Mouse (Mus musculus) intestine, postnatal 0 days (tissue): ENCODE results near the gene Slc25a13. TPM values are rescaled to one million over a fixed set of nuclear protein-coding genes. Genes with fewer than 3 reads are reported as not detected.

Source experiments
- ATAC-seq: fragments of 200-750 bp; cut with Nextera tagmentation; 2 replicates; pipeline ENCODE4 v1.8.0; 2017; ENCODE audit warnings: mild to moderate bottlenecking, moderate TSS enrichment, moderate library complexity
- H3K27ac ChIP-seq: fragments of 300-500 bp; sonication (generic); 2 replicates; pipeline ENCODE4 v1.5.1; 2014; ENCODE audit warnings: mild to moderate bottlenecking, low read depth, low read length, moderate library complexity
- H3K27me3 ChIP-seq: fragments of 300-500 bp; sonication (generic); replicated peaks from 2 replicates; pipeline ENCODE4 v1.6.1; 2014; ENCODE audit warnings: low read length, mixed read lengths; ENCODE audit not compliant: control insufficient read depth, insufficient read depth
- H3K36me3 ChIP-seq: fragments of 300-500 bp; sonication (generic); 2 replicates; pipeline ENCODE4 v1.6.1; 2014; ENCODE audit warnings: mild to moderate bottlenecking, moderate library complexity; ENCODE audit not compliant: control insufficient read depth, insufficient read depth
- H3K4me1 ChIP-seq: fragments of 300-500 bp; sonication (generic); replicated peaks from 2 replicates; pipeline ENCODE4 v1.6.1; 2014; ENCODE audit warnings: antibody characterized with exemption, low read length, mixed read lengths; ENCODE audit not compliant: control insufficient read depth, insufficient read depth
- H3K4me2 ChIP-seq: fragments of 300-500 bp; sonication (generic); replicated peaks from 2 replicates; pipeline ENCODE4 v1.6.1; 2014; ENCODE audit warnings: low read depth, mild to moderate bottlenecking, moderate library complexity
- H3K4me3 ChIP-seq: fragments of 300-500 bp; sonication (generic); 2 replicates; pipeline ENCODE4 v1.5.1; 2014; ENCODE audit warnings: low read depth, low read length
- H3K9ac ChIP-seq: fragments of 300-500 bp; sonication (generic); 2 replicates; pipeline ENCODE4 v1.6.1; 2014; ENCODE audit warnings: mild to moderate bottlenecking, low read depth, low read length
- H3K9me3 ChIP-seq: fragments of 300-500 bp; sonication (generic); 2 replicates; pipeline ENCODE4 v1.6.1; 2016; ENCODE audit warnings: mixed run types; ENCODE audit not compliant: control insufficient read depth
- CTCF ChIP-seq: sonication (generic); IDR thresholded peaks from 2 replicates; pipeline ENCODE4 v1.5.1; 2016; ENCODE audit warnings: low read depth, mild to moderate bottlenecking, control low read depth, antibody characterized with exemption, moderate library complexity
- WGBS: fragments of 180-500 bp; shearing (Covaris S2); extraction: QIAGEN DNeasy Blood & Tissue Kit; methylation state at CpG from one replicate; pipeline ENCODE4 v1.1.7; 2014; 5-methylcytosine and 5-hydroxymethylcytosine counted together
- polyA plus RNA-seq: library from polyadenylated mRNA; unstranded; fragments of >200 nt; fragmentation: Nextera tagmentation; extraction: Ambion mirVana; gene quantifications from 2 replicates; pipeline ENCODE4 v1.2.1, GENCODE M21; 2015

The Slc25a13 gene
- polyA plus RNA-seq, 1 experiment from 2014 or later, result 32.3 TPM

DNA sequence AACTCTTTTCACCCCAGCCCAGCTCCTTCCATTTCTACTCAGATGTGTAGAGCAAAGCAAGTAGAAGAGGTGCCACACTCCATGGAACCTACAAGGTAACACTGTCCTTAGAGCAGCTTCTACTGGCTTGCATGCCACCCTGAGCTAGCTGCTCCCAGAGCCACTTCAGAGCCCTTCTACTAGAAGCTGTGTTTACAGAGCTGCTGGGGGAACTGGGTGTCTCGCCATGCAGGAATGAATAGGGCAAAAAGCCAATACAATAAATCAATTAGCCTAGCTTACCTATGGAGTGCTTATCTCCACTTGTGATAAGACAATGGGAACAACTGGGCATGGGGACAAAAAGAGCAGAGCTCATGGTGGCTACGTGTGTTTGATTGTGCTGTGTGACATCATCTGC, 67.2 kb downstream of the Slc25a13 start:
- TF ChIP-seq CTCF, result no peak
- no peak overlapping the region for H3K4me3 ChIP-seq
- ATAC-seq, result peak; percentile 86
- H3K27ac ChIP-seq, result peak overlapping the region; percentile 60
- H3K9ac ChIP-seq, result no peak overlapping the region
- WGBS, result 25% methylated on average over 2 of the region's 2 CpGs
- H3K27me3 ChIP-seq, result no peaks in the 10 kb centered on the region
- H3K36me3 ChIP-seq, result no peaks in the 10 kb centered on the region
- no peaks in the 10 kb centered on the region for H3K9me3 ChIP-seq
- H3K4me1 ChIP-seq, result peaks cover 7% of the 10 kb centered on the region; the same call in 1 of the 2 replicates
- peak overlapping the region; percentile 3; the same call in 1 of the 2 replicates for H3K4me2 ChIP-seq

DNA sequence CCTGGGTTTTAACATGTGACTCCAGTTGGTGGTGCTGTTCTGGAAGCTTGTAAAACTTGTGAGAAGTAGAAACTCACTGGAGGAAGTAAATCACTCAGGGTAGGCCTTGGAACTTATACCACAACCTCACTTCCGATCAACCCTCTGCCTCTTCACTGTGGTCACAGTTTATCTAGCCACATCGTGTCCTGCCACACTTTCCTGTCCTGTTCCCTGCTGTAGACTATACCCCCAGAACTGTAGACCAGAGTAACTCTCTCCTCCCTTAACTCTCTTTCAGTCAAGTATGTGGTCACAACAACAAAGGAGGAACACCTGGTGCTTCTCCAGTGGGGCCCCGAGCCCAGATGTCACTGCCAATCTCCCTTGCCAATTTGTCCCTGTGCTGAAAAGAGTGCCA, 67.6 kb downstream of the Slc25a13 start:
- Histone ChIP-seq H3K27me3 (no peaks in the 10 kb centered on the region), H3K4me1 (peaks cover 7% of the 10 kb centered on the region; the same call in 1 of the 2 replicates), H3K4me3 (no peak overlapping the region), H3K27ac (peak overlapping the region; percentile 60), H3K4me2 (peak overlapping the region; percentile 3; the same call in 1 of the 2 replicates), H3K9ac (no peak overlapping the region), H3K36me3 (no peaks in the 10 kb centered on the region), H3K9me3 (no peaks in the 10 kb centered on the region)
- peak; percentile 37 for ATAC-seq
- peak; percentile 29; the same call in 1 of the 2 replicates for TF ChIP-seq CTCF
- 49% methylated on average over 3 of the region's 3 CpGs for WGBS

DNA sequence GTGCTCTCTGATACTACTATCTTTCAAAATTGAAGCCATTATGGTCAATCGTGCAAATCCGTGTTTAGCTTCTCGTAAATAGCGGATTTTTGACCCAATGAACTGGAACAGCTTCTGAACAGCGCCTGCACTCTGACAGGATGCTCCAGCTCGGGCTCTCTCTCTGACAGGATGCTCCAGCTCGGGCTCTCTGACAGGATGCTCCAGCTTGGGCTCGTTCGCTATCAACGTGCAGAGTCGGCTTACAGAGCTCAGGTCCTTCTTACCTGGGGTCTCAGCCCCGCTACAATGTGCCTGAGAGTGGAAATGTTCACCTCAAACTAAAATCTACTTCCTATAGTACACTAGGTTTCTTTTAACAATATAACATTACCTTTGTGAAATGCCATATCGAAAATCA, 71.6 kb downstream of the Slc25a13 start:
- WGBS, result 88% methylated on average over 13 of the region's 13 CpGs
- Histone ChIP-seq H3K4me3 (no peak overlapping the region), H3K4me2 (no peak overlapping the region), H3K4me1 (peaks cover 7% of the 10 kb centered on the region; the same call in 1 of the 2 replicates), H3K9ac (no peak overlapping the region), H3K27ac (no peak overlapping the region), H3K9me3 (no peaks in the 10 kb centered on the region), H3K27me3 (no peaks in the 10 kb centered on the region), H3K36me3 (no peaks in the 10 kb centered on the region)
- TF ChIP-seq CTCF, result no peak
- no peak for ATAC-seq

DNA sequence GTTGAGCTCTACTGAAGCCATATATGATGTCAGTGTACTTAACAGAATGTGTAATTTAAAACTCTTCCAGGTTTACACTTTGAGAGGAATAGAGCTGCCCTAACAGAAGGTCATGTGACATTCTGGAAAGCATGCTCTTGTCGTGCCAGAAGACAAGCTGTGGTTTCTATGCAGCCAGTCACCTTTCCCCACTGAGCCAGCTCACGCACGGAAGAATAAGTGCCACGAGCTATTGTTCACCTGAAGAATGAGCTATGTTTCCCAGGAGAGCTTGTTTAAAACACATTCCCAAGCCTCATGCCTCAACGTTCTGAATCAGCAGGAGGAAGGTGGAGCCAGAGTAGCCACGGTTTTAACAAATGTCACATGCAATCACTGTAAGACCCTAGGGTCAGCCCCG, 73.4 kb downstream of the Slc25a13 start:
- no peak overlapping the region for H3K27ac ChIP-seq
- no peak overlapping the region for H3K4me2 ChIP-seq
- ATAC-seq, result no peak
- H3K4me1 ChIP-seq, result no peaks in the 10 kb centered on the region
- 54% methylated on average over 7 of the region's 7 CpGs for WGBS
- H3K4me3 ChIP-seq, result no peak overlapping the region
- no peaks in the 10 kb centered on the region for H3K27me3 ChIP-seq
- no peak overlapping the region for H3K9ac ChIP-seq
- no peaks in the 10 kb centered on the region for H3K9me3 ChIP-seq
- no peak for TF ChIP-seq CTCF
- no peaks in the 10 kb centered on the region for H3K36me3 ChIP-seq

DNA sequence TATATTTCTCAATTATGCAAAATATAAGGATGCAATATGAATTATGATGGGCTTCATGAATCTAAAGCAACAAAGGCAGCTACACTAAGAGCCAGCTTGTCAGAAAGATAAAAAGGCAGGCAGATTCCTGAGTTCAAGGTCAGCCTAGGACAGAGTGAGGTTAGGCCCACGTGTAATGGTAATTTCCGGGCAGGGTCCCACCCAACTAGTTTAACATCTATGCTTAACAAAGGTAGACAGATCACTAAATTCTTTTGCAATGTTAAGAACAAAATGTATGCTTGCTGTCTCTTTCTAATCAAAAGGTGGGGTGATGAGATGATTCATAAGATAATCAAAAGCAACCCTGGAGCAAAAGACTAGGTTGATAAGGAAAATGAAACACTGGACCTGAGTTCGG, 76.6 kb downstream of the Slc25a13 start:
- 77% methylated on average over 3 of the region's 3 CpGs for WGBS
- Histone ChIP-seq H3K4me3 (no peak overlapping the region), H3K27me3 (no peaks in the 10 kb centered on the region), H3K9ac (no peak overlapping the region), H3K27ac (no peak overlapping the region), H3K36me3 (no peaks in the 10 kb centered on the region), H3K9me3 (no peaks in the 10 kb centered on the region), H3K4me2 (no peak overlapping the region), H3K4me1 (no peaks in the 10 kb centered on the region)
- ATAC-seq, result no peak
- TF ChIP-seq CTCF, result no peak

DNA sequence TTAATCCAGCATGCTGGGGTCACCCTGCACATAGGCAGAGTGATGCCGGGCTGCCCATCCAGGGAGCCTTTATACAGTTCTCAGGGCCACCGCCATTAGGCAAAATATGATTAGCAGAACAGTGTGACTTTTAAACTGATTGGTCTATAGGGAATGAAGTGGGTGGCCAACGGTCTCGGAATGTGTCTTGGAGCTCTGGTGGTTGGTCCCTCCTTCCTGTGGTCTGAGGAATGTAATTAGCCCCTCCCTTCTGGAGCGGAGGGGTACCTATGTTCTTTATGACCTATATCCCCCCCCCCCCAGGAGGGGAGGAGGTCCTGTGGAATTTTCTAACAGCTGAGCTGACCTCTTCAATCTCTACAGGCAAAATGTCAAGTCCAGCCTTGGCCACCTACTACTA, 77.9 kb downstream of the Slc25a13 start:
- ATAC-seq, result no peak
- Histone ChIP-seq H3K4me1 (no peaks in the 10 kb centered on the region), H3K36me3 (no peaks in the 10 kb centered on the region), H3K4me2 (no peak overlapping the region), H3K9me3 (no peaks in the 10 kb centered on the region), H3K27ac (no peak overlapping the region), H3K4me3 (no peak overlapping the region), H3K27me3 (no peaks in the 10 kb centered on the region), H3K9ac (no peak overlapping the region)
- 96% methylated on average over 5 of the region's 5 CpGs for WGBS
- no peak for TF ChIP-seq CTCF

DNA sequence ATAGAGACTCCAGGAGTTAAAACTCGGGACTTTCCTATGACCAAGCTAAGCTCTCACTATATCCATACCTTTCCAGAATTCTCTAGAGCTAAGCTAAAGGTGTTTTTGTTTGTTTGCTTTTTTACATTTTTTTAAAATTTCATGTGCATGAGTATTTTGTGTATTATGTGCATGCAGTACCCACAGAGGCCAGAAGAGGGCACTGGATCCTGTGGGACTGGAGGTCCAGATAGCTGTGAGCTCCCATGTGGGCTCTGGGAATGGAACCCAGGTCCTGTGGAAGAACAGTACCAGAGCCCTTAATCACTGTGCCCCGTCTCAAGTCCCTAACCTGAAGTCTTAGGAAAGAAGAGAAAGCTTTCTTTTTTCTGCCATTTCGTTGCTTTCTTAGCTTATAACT, 80.2 kb downstream of the Slc25a13 start:
- Histone ChIP-seq H3K36me3 (no peaks in the 10 kb centered on the region), H3K9ac (no peak overlapping the region), H3K9me3 (no peaks in the 10 kb centered on the region), H3K27ac (no peak overlapping the region), H3K4me3 (no peak overlapping the region), H3K4me1 (no peaks in the 10 kb centered on the region), H3K4me2 (no peak overlapping the region), H3K27me3 (no peaks in the 10 kb centered on the region)
- no peak for ATAC-seq
- peak; percentile 66 for TF ChIP-seq CTCF
- WGBS, result 94% methylated on average over 3 of the region's 3 CpGs
